Mouse (Mus musculus) hindbrain, embryonic 13.5 days (tissue): ENCODE data around the gene Rhbg. TPM values are rescaled to one million over a fixed set of nuclear protein-coding genes. Genes with fewer than 3 reads are reported as not detected.

ENCODE experiments used
- ATAC-seq: fragments of 200-750 bp; cut with Nextera tagmentation; 2 replicates; pipeline ENCODE4 v1.8.0; 2017; ENCODE audit warnings: moderate TSS enrichment; ENCODE audit not compliant: low FRiP score
- H3K27ac ChIP-seq: fragments of 300-500 bp; sonication (generic); 2 replicates; pipeline ENCODE4 v1.5.1; 2015; ENCODE audit warnings: inconsistent platforms, mild to moderate bottlenecking, moderate library complexity
- H3K27me3 ChIP-seq: fragments of 300-500 bp; sonication (generic); 2 replicates; pipeline ENCODE4 v1.6.1; 2015; ENCODE audit warnings: mild to moderate bottlenecking, inconsistent platforms
- H3K36me3 ChIP-seq: fragments of 300-500 bp; sonication (generic); 2 replicates; pipeline ENCODE4 v1.6.1; 2015; ENCODE audit warnings: mild to moderate bottlenecking, inconsistent platforms
- H3K4me1 ChIP-seq: fragments of 300-500 bp; sonication (generic); replicated peaks from 2 replicates; pipeline ENCODE4 v1.6.1; 2015; ENCODE audit warnings: inconsistent platforms
- H3K4me2 ChIP-seq: fragments of 300-500 bp; sonication (generic); 2 replicates; pipeline ENCODE4 v1.6.1; 2015; ENCODE audit warnings: inconsistent platforms, mild to moderate bottlenecking, moderate library complexity
- H3K4me3 ChIP-seq: fragments of 300-500 bp; sonication (generic); 2 replicates; pipeline ENCODE4 v1.5.1; 2015; ENCODE audit warnings: mild to moderate bottlenecking, inconsistent platforms
- H3K9ac ChIP-seq: fragments of 300-500 bp; sonication (generic); 2 replicates; pipeline ENCODE4 v1.6.1; 2015; ENCODE audit warnings: mild to moderate bottlenecking, inconsistent platforms
- H3K9me3 ChIP-seq: fragments of 300-500 bp; sonication (generic); 2 replicates; pipeline ENCODE4 v1.6.1; 2016; ENCODE audit warnings: inconsistent platforms
- WGBS: fragments of 180-500 bp; shearing (Covaris S2); methylation state at CpG from one replicate; pipeline ENCODE4 v1.1.7; 2015; 5-methylcytosine and 5-hydroxymethylcytosine counted together
- polyA plus RNA-seq: library from polyadenylated mRNA; unstranded; fragments of >200 nt; fragmentation: Nextera tagmentation; extraction: Ambion mirVana; gene quantifications from 2 replicates; pipeline ENCODE4 v1.2.1, GENCODE M21; 2015

Gene Rhbg
- polyA plus RNA-seq, 1 experiment from 2014 or later: 0.32 TPM

GRCm38 (mm10) chr3:88203999-88204700 lies 50.4 kb downstream of the Rhbg start:
- Histone ChIP-seq H3K36me3 (no peaks in the 10 kb centered on the region), H3K9me3 (no peaks in the 10 kb centered on the region), H3K4me3 (peak overlapping the region; percentile 8; the same call in 1 of the 2 replicates), H3K27me3 (peaks cover 57% of the 10 kb centered on the region), H3K4me2 (peak overlapping the region; percentile 86), H3K4me1 (peaks cover 66% of the 10 kb centered on the region), H3K9ac (peak overlapping the region; percentile 99), H3K27ac (peak overlapping the region; percentile 99)
- ATAC-seq: no peak
- 5% methylated on average over 7 of the region's 7 CpGs for WGBS

GRCm38 (mm10) chr3:88203456-88203855 lies 51.1 kb downstream of the Rhbg start:
- Histone ChIP-seq H3K9ac (0 out of 2 replicates have a peak overlapping the region, but pooled peaks have one; percentile 99), H3K36me3 (no peaks in the 10 kb centered on the region), H3K9me3 (no peaks in the 10 kb centered on the region), H3K27me3 (peaks cover 54% of the 10 kb centered on the region), H3K4me1 (peaks cover 70% of the 10 kb centered on the region), H3K4me2 (peak overlapping the region; percentile 86), H3K4me3 (no peak overlapping the region), H3K27ac (peak overlapping the region; percentile 99)
- no peak for ATAC-seq
- 5% methylated on average over 5 of the region's 5 CpGs for whole genome bisulfite sequencing

- H3K9me3 ChIP-seq: no peaks in the 10 kb centered on the region
- peak overlapping the region; percentile 97 for H3K9ac ChIP-seq
- H3K27me3 ChIP-seq: peaks cover 54% of the 10 kb centered on the region
- peaks cover 75% of the 10 kb centered on the region for H3K4me1 ChIP-seq
- H3K36me3 ChIP-seq: no peaks in the 10 kb centered on the region
- H3K4me3 ChIP-seq: peak overlapping the region; percentile 61; the same call in 1 of the 2 replicates
- peak overlapping the region; percentile 86 for H3K4me2 ChIP-seq
- peak overlapping the region; percentile 99 for H3K27ac ChIP-seq
- WGBS: 4% methylated on average over 6 of the region's 6 CpGs
- ATAC-seq: no peak
These were observed 51.5 kb downstream of the Rhbg start for GRCm38 (mm10) chr3:88202986-88203385.

GRCm38 (mm10) chr3:88201640-88202039 lies 52.9 kb downstream of the Rhbg start:
- peak overlapping the region; percentile 61 for H3K4me3 ChIP-seq
- ATAC-seq: no peak
- WGBS: 10% methylated on average over 5 of the region's 5 CpGs
- H3K27ac ChIP-seq: peak overlapping the region; percentile 99
- no peaks in the 10 kb centered on the region for H3K36me3 ChIP-seq
- peak overlapping the region; percentile 97 for H3K9ac ChIP-seq
- peaks cover 62% of the 10 kb centered on the region for H3K27me3 ChIP-seq
- no peaks in the 10 kb centered on the region for H3K9me3 ChIP-seq
- H3K4me1 ChIP-seq: peaks cover 81% of the 10 kb centered on the region
- H3K4me2 ChIP-seq: peak overlapping the region; percentile 86

GRCm38 (mm10) chr3:88200972-88201330 lies 53.6 kb downstream of the Rhbg start:
- no peaks in the 10 kb centered on the region for H3K36me3 ChIP-seq
- no peak for ATAC-seq
- peaks cover 74% of the 10 kb centered on the region for H3K4me1 ChIP-seq
- peaks cover 56% of the 10 kb centered on the region for H3K27me3 ChIP-seq
- H3K4me3 ChIP-seq: peak overlapping the region; percentile 61
- 1% methylated on average over 37 of the region's 37 CpGs for WGBS
- H3K27ac ChIP-seq: peak overlapping the region; percentile 99
- H3K9me3 ChIP-seq: no peaks in the 10 kb centered on the region
- H3K9ac ChIP-seq: peak overlapping the region; percentile 97
- H3K4me2 ChIP-seq: peak overlapping the region; percentile 86

GRCm38 (mm10) chr3:88200161-88200971 lies 54.1 kb downstream of the Rhbg start:
- Histone ChIP-seq H3K9ac (peak overlapping the region; percentile 97), H3K4me2 (peak overlapping the region; percentile 86), H3K36me3 (no peaks in the 10 kb centered on the region), H3K27ac (peak overlapping the region; percentile 99), H3K4me1 (peaks cover 72% of the 10 kb centered on the region), H3K9me3 (no peaks in the 10 kb centered on the region), H3K4me3 (peak overlapping the region; percentile 61), H3K27me3 (peaks cover 60% of the 10 kb centered on the region)
- WGBS: under 1% methylated on average over 61 of the region's 61 CpGs
- ATAC-seq: no peak

- H3K4me3 ChIP-seq: peak overlapping the region; percentile 61; the same call in 1 of the 2 replicates
- no peaks in the 10 kb centered on the region for H3K36me3 ChIP-seq
- peak overlapping the region; percentile 86 for H3K4me2 ChIP-seq
- 34% methylated on average over 2 of the region's 2 CpGs for WGBS
- H3K4me1 ChIP-seq: peaks cover 67% of the 10 kb centered on the region
- peak overlapping the region; percentile 97 for H3K9ac ChIP-seq
- peak overlapping the region; percentile 99 for H3K27ac ChIP-seq
- no peaks in the 10 kb centered on the region for H3K9me3 ChIP-seq
- ATAC-seq: no peak
- H3K27me3 ChIP-seq: peaks cover 61% of the 10 kb centered on the region
These were observed 54.9 kb downstream of the Rhbg start for GRCm38 (mm10) chr3:88199541-88200110.

- Histone ChIP-seq H3K4me1 (peaks cover 56% of the 10 kb centered on the region), H3K36me3 (no peaks in the 10 kb centered on the region), H3K4me3 (no peak overlapping the region), H3K4me2 (peak overlapping the region; percentile 86), H3K9me3 (no peaks in the 10 kb centered on the region), H3K9ac (peak overlapping the region; percentile 43), H3K27ac (peak overlapping the region; percentile 71), H3K27me3 (peaks cover 52% of the 10 kb centered on the region)
- WGBS: 7% methylated on average over 9 of the region's 9 CpGs
- no peak for ATAC-seq
These were observed 55.9 kb downstream of the Rhbg start for GRCm38 (mm10) chr3:88198505-88199020.

- ATAC-seq: no peak
- Histone ChIP-seq H3K27ac (peak overlapping the region; percentile 71), H3K27me3 (peaks cover 49% of the 10 kb centered on the region), H3K9ac (peak overlapping the region; percentile 43), H3K9me3 (no peaks in the 10 kb centered on the region), H3K36me3 (no peaks in the 10 kb centered on the region), H3K4me2 (peak overlapping the region; percentile 86), H3K4me1 (peaks cover 51% of the 10 kb centered on the region), H3K4me3 (no peak overlapping the region)
- 6% methylated on average over 10 of the region's 10 CpGs for WGBS
These were observed 56.6 kb downstream of the Rhbg start for GRCm38 (mm10) chr3:88197741-88198504.
